Mouse (Mus musculus) bone marrow macrophage, adult 2 months (primary cell): ENCODE measurements around the gene Bcas1. TPM values are rescaled to one million over a fixed set of nuclear protein-coding genes. Genes with fewer than 3 reads are reported as not detected.

Experiments
- H3K27ac ChIP-seq: 2 replicates; pipeline ENCODE4 v1.5.1; 2012; ENCODE audit warnings: low read depth, low read length; ENCODE audit not compliant: insufficient read depth
- H3K4me1 ChIP-seq: 2 replicates; pipeline ENCODE4 v1.6.1; 2012; ENCODE audit warnings: low read length; ENCODE audit not compliant: control insufficient read depth, insufficient read depth
- H3K4me3 ChIP-seq: 2 replicates; pipeline ENCODE4 v1.5.1; 2012; ENCODE audit warnings: mild to moderate bottlenecking, low read length, moderate library complexity; ENCODE audit not compliant: insufficient read depth
- CTCF ChIP-seq: IDR thresholded peaks from 2 replicates; pipeline ENCODE4 v1.5.1; 2012; ENCODE audit warnings: low read depth, mild to moderate bottlenecking, low read length, moderate library complexity
- POLR2A ChIP-seq: IDR thresholded peaks from 2 replicates; pipeline ENCODE4 v1.6.1; 2012; ENCODE audit warnings: mild to moderate bottlenecking, low read depth, low read length, borderline replicate concordance
- polyA plus RNA-seq: library from polyadenylated mRNA; stranded (reverse); fragments of >200 nt; gene quantifications from 2 replicates; pipeline ENCODE4 v1.2.4, GENCODE M21; 2012; ENCODE audit not compliant: missing spikeins, insufficient read depth, insufficient read length

Gene Bcas1
- polyA plus RNA-seq, 1 experiment, result not detected

DNA sequence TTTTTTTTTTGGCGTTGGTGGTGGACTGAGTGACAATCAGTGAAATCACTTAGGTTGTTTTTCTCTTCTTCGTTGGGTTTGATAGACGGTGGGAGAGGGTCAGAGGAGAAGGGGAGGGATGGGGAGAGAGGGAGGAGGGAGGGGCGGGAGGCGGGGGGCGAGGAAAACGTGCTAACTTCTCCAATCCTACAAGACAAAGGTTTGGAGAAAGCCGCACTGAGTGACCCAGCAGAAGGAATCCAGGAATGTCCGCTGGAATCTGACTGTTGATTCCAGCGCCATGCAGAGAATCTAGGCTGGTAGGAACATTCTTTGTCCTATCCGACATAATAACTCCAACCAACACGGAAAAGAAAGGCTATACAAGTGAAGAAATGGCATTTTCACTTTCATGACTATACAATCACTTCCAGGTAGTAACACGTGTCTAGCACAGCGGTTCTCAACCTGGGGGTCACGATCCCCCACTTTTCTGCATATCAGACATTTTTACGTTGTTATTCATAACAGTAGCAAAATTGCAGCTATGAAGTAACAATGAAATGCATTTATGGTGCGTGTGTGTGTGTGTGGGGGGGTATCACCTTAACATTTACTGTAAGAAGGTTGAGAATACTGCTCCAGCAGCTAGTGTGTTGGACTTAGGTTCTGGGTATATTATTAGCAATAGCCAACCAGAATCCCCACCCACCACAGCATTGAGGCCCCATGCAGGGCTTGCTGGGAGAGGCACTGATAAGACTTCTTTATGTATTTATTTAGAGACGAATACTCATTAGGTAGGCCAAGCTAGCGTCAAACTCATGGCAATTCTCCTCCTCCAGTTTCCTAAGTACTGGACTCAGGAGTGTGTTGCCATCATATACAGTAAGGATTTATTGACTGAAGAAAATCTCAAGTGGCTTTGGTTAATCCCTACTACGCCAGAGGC is 107.8 kb downstream of the Bcas1 start:
- Histone ChIP-seq H3K4me1 (peaks cover 39% of the 10 kb centered on the region), H3K27ac (peak overlapping the region; percentile 15), H3K4me3 (peak overlapping the region; percentile 19)
- TF ChIP-seq CTCF (no peak; the same call in 1 of the 2 replicates), POLR2A (no peak)

DNA sequence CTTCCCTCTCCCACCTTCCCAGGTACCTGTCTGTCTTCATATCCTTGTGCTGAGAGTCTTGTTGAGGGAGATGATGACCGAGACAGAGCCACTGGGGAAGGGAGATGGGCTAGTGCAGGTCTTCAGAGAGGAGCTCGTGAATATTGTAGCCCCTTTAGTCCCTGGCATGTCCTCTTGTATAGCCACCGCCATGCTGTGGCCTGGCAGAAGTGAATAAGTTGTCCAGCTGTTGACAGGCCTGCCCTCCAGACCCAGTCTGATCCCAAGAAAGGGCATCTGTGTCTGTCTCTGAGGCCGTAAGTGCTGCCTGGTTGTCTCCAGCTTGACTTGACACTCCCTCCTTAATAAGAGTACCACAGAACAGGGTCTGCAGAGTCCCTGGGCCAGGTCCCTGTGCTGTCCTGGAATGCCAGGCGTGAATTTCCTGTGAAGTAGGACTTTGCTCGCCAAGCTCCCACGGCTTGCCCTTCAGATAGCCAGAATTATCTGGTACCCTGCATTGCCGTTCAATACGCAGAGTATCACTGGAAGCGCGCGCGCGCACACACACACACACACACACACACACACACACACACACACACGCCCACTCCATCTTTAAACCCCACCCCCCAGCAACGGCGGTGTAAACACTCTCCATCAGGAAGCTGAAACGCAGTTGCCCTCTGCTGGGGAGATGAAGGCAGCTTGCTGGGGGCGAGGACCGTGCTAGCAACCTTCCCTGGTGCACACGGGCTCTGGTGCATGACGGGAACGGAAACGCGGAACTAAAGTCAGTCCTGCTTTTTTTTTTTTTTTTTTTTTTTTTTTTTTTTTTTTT is 108.7 kb downstream of the Bcas1 start:
- peak overlapping the region; percentile 33 for H3K27ac ChIP-seq
- peak; percentile 39; the same call in 1 of the 2 replicates for TF ChIP-seq CTCF
- TF ChIP-seq POLR2A, result no peak
- H3K4me1 ChIP-seq, result peaks cover 33% of the 10 kb centered on the region
- peak overlapping the region; percentile 29 for H3K4me3 ChIP-seq

DNA sequence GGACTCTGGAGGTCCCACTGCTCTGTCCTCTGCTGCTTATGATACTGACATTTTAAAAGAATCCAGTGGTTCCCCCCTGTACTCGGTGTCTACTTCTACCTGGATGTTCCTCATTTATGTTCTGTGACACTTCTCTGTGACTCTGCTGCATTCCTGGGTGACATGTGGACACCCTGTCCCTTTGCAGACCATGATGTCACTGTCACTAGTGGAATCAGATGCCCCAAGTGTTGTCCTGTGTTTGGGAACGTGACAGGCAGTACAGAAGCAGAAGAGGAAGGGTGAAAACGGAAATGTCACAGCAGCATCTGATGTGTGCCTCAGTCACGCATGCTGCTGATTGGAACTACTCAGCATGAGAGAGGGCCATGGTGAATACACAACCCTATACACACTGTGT is 110.9 kb downstream of the Bcas1 start:
- no peak overlapping the region for H3K27ac ChIP-seq
- TF ChIP-seq POLR2A (no peak), CTCF (no peak)
- peaks cover 20% of the 10 kb centered on the region for H3K4me1 ChIP-seq
- H3K4me3 ChIP-seq, result no peak overlapping the region

DNA sequence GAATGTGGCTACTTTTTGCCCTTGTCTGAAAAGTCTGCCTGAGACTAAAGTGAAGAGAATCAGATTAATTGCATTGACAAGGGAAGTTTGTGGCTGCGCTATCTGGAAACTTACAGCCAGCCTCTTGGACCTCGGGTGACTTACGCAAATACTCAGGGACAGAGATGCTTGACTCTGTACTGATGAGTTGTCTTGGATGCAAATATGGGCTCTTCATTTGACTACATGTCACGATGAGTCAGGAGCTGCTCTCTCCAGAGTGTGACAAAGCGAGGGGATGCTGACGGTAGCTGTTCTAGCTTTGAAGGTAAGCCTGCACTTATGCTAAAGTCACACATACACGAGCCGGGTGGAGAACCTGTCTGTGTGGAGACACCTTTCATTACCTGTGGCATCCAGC is 111.3 kb downstream of the Bcas1 start:
- TF ChIP-seq POLR2A (no peak), CTCF (no peak)
- Histone ChIP-seq H3K4me1 (peaks cover 21% of the 10 kb centered on the region), H3K4me3 (no peak overlapping the region), H3K27ac (no peak overlapping the region)

DNA sequence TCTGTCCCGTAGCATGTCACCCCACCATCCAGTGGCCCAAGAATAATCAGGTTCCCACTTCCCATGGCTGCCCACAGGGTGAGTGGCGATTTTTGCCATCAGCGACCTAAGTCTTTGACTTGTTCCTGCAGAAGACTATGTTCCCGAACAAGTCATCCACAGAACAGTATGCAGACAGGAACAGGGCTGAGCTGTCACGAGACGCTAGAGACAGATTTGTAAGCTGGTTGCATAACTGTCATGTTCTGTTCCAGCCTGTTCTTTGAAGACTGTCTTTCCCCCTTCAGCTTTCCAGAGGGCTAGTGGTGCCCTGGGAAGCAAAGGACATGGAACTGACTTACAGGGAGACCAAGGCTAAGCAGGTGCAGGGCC is 116.7 kb downstream of the Bcas1 start:
- Histone ChIP-seq H3K27ac (peak overlapping the region; percentile 48), H3K4me3 (no peak overlapping the region), H3K4me1 (peaks cover 31% of the 10 kb centered on the region)
- TF ChIP-seq POLR2A (no peak), CTCF (no peak)

DNA sequence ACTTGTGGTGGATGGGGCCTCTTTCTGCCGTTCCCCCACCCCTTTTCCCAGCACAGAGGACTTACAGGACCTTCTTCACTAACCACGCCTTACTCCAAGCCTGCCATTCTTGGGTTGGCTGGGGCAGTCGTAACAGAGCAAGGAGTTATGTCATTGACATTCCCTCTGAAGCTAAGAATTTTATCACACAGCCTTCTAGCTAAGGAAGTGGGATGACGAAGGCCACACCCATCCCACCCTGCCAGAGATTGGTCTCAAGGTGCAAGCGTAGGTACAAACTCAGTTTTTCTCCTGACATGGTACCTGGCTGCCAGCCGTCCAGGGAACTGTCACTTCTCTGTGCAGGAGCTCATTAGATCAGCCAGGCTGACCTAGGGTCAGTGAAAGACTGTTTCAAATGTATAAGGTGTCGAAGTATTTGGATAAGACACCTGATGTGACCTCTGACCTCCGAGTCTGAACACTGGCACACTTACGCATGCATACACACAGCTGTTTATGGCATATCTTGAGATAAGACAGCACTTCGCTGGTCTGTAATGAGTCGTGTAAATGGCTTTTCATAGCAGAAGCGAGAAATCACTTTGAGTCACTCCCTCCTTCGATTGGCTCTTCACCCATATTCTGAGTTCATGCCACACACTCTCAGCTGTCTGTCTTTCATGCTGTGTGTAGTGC is 117.2 kb downstream of the Bcas1 start:
- Histone ChIP-seq H3K27ac (peak overlapping the region; percentile 48), H3K4me1 (peaks cover 31% of the 10 kb centered on the region), H3K4me3 (no peak overlapping the region)
- TF ChIP-seq POLR2A, result no peak
- no peak for TF ChIP-seq CTCF

DNA sequence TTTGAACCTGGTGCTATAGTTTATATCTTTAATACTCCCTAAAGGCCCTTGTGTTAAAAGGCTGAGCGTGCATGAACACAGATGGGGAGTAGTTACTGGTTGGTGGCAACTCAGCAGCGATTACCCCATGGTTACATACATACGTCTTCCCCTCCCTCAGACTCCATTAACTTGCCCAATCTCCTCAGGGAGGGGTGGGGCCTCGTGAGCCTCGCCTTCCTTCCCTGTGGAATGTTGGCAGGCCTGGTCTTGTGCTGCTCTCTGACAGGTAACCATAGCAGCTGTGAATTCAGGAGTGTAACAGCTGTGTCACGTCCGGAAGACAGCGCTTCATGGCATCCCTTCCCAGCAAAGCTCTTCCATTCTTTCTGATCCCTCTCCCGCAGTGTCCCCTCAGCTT is 118.7 kb downstream of the Bcas1 start:
- TF ChIP-seq POLR2A (no peak), CTCF (no peak)

DNA sequence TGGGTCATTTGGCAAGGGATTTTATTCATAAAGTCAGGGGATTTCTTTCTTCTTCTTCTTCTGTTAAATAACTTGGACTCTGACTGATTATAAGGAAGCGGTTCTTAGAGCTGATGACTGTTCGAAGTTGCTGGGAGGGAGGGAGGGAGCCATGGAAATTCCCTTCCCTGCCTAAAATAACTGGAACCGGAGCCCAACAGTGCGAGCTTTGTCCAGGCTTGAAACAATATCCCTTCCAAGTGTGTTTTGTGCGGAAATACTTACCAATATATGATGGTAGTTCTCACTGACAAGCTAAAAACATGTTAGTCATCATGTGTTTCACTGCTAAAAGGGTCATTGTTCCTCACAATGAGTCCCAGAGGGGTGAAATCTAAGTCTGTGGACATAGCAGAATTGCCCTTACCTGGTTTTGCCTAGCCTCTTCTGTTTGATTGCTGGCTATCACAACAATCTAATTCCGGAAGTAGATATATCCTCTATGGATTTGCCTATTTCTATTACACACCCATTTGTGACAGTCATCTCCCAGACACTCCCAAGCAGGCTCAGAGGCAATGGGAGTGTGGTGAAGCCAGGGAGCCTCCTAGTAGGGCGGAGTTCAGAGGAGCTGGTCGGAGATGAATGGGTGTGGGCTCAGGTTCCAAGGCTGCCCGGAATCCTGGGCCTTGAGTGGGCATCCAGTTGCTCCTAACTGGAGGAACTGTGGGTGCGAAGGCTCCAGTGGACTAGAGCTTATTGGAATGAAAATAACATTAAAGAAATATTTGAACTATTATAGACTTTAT is 119.4 kb downstream of the Bcas1 start:
- no peak overlapping the region for H3K27ac ChIP-seq
- TF ChIP-seq CTCF, result no peak
- TF ChIP-seq POLR2A, result no peak
- H3K4me1 ChIP-seq, result peaks cover 31% of the 10 kb centered on the region
- no peak overlapping the region for H3K4me3 ChIP-seq

More for the DNA sequence above, 118.7 kb downstream of the Bcas1 start:
- H3K4me3 ChIP-seq, result no peak overlapping the region
- peaks cover 31% of the 10 kb centered on the region for H3K4me1 ChIP-seq
- H3K27ac ChIP-seq, result no peak overlapping the region

DNA sequence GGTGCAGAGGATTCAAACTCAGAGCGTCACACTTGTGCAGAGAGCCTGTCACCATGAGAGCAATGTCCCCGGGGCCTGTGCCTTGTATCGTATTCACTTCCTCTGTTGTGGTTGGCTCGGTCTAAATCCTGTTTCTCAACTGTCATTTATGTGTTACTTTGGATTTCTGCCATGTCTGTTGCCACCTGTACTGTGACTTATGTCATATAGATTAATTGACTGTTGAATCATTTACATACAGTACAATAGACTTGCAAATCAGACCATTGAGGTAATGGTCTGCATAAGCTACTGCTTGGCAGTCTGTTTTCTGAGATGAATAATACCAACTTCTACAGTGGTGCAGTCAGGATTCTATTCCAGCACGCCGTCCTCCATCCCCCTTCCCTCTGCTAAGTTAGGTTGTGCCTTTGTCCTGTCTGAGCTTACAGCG is 120.0 kb downstream of the Bcas1 start:
- no peak for TF ChIP-seq CTCF
- TF ChIP-seq POLR2A, result no peak
- Histone ChIP-seq H3K27ac (no peak overlapping the region), H3K4me3 (no peak overlapping the region), H3K4me1 (peaks cover 31% of the 10 kb centered on the region)
